Mouse (Mus musculus) midbrain, embryonic 11.5 days (tissue): ENCODE results near the gene Calm5. TPM values are rescaled to one million over a fixed set of nuclear protein-coding genes. Genes with fewer than 3 reads are reported as not detected.

ENCODE experiments used
- ATAC-seq: fragments of 200-750 bp; cut with Nextera tagmentation; 2 replicates; pipeline ENCODE4 v1.8.0; 2017; ENCODE audit warnings: moderate TSS enrichment, moderate library complexity; ENCODE audit not compliant: low FRiP score
- DNase-seq: peaks from one replicate; pipeline ENCODE4 v3.0.0; 2015; ENCODE audit warnings: low spot score; ENCODE audit errors: missing footprints
- H3K27ac ChIP-seq: fragments of 300-500 bp; sonication (generic); 2 replicates; pipeline ENCODE4 v1.5.1; 2014; ENCODE audit warnings: low read depth, low read length
- H3K27me3 ChIP-seq: fragments of 300-500 bp; sonication (generic); 2 replicates; pipeline ENCODE4 v1.6.1; 2014; ENCODE audit warnings: mild to moderate bottlenecking, low read length, moderate library complexity, mixed read lengths; ENCODE audit not compliant: control insufficient read depth, insufficient read depth
- H3K36me3 ChIP-seq: fragments of 300-500 bp; sonication (generic); 2 replicates; pipeline ENCODE4 v1.6.1; 2014; ENCODE audit warnings: mild to moderate bottlenecking, low read length, moderate library complexity, mixed read lengths; ENCODE audit not compliant: control insufficient read depth, insufficient read depth
- H3K4me1 ChIP-seq: fragments of 300-500 bp; sonication (generic); 2 replicates; pipeline ENCODE4 v1.6.1; 2014; ENCODE audit warnings: low read length; ENCODE audit not compliant: control insufficient read depth, insufficient read depth
- H3K4me2 ChIP-seq: fragments of 300-500 bp; sonication (generic); 2 replicates; pipeline ENCODE4 v1.6.1; 2014; ENCODE audit warnings: mild to moderate bottlenecking, moderate library complexity
- H3K4me3 ChIP-seq: fragments of 300-500 bp; sonication (generic); 2 replicates; pipeline ENCODE4 v1.5.1; 2014; ENCODE audit warnings: low read depth, low read length
- H3K9ac ChIP-seq: fragments of 300-500 bp; sonication (generic); 2 replicates; pipeline ENCODE4 v1.6.1; 2014; ENCODE audit warnings: low read length
- H3K9me3 ChIP-seq: fragments of 300-500 bp; sonication (generic); 2 replicates; pipeline ENCODE4 v1.6.1; 2016; ENCODE audit warnings: low read length; ENCODE audit not compliant: control insufficient read depth
- WGBS: fragments of 180-500 bp; shearing (Covaris S2); extraction: QIAGEN DNeasy Blood & Tissue Kit; methylation state at CpG from one replicate; pipeline ENCODE4 v1.1.7; 2014; 5-methylcytosine and 5-hydroxymethylcytosine counted together
- polyA plus RNA-seq: library from polyadenylated mRNA; unstranded; fragments of >200 nt; fragmentation: Nextera tagmentation; extraction: Ambion mirVana; gene quantifications from 2 replicates; pipeline ENCODE4 v1.2.1, GENCODE M21; 2014

Calm5 gene
- polyA plus RNA-seq, 1 experiment from 2014 or later: not detected

DNA sequence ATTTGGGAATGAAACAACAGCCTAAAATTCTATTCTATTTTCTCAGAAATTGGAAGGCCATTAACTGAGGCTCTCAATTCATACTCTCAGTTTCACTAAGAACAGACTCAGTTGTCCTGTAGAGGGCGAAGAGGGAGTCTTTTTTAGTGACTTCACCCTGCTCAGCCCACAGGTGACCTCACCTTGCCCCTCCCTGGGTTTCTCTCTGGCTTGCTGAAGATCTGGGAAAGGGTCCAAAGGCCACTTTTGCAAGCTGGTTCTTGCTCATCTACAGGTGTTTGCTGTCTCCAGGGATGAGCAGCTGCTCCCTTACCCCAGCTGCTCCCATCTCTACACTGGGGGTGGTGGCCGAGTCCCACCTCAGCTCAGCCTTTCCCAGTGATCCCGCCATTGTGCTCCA, 8.4 kb downstream of the Calm5 start:
- no peak overlapping the region for H3K4me2 ChIP-seq
- no peaks in the 10 kb centered on the region for H3K27me3 ChIP-seq
- H3K9ac ChIP-seq: no peak overlapping the region
- H3K4me3 ChIP-seq: no peak overlapping the region
- no peaks in the 10 kb centered on the region for H3K36me3 ChIP-seq
- no peak for ATAC-seq
- H3K9me3 ChIP-seq: no peaks in the 10 kb centered on the region
- WGBS: 78% methylated on average over 3 of the region's 3 CpGs
- H3K4me1 ChIP-seq: no peaks in the 10 kb centered on the region
- H3K27ac ChIP-seq: no peak overlapping the region
- no peak for DNase-seq

- Histone ChIP-seq H3K36me3 (no peaks in the 10 kb centered on the region), H3K27me3 (no peaks in the 10 kb centered on the region), H3K4me3 (no peak overlapping the region), H3K27ac (no peak overlapping the region), H3K4me2 (no peak overlapping the region), H3K9ac (no peak overlapping the region), H3K9me3 (no peaks in the 10 kb centered on the region), H3K4me1 (no peaks in the 10 kb centered on the region)
- no peak for ATAC-seq
- no peak for DNase-seq
- 89% methylated on average over 10 of the region's 10 CpGs for WGBS
These were observed 9.1 kb downstream of the Calm5 start for GRCm38 (mm10) chr13:3862922-3863580.

DNA sequence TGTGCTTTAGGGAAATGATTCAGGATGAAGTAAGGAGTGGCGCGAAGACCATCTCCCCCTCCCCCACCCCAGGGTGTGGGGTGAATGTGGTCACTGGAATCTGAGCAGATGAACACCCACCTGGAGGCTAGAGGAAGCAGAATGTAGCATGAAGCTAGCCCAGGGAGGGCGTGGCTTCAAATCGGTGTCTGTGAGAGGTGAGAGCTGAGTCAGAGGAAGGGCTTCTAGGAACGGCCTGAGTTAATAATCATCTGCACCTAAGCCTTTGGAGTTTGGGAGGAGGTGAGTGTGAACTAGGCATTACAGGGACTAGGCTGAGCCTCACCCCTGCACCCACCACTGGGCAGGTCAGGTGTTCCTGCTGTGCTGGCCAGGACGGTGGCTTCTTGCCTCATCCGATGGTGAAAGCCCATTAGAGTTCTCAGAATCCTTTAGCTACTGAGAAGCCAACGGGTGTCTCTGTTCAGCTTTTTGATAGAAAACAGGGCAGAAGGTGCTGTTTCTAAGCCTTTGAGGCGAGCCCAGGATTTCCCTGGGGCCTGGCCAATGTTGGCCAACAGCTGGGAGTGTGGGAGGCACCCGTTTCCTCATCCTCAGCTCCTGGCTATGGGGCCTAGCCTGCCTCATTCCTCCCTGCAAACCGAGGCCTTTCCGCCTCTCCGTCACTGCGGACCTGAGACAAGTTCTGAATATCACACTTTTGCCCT, 11.8 kb downstream of the Calm5 start:
- Histone ChIP-seq H3K27me3 (no peaks in the 10 kb centered on the region), H3K9me3 (no peaks in the 10 kb centered on the region), H3K4me1 (no peaks in the 10 kb centered on the region), H3K9ac (no peak overlapping the region), H3K4me2 (no peak overlapping the region), H3K36me3 (no peaks in the 10 kb centered on the region), H3K27ac (no peak overlapping the region), H3K4me3 (no peak overlapping the region)
- DNase-seq (no peak), ATAC-seq (no peak)
- WGBS: 88% methylated on average over 14 of the region's 14 CpGs

DNA sequence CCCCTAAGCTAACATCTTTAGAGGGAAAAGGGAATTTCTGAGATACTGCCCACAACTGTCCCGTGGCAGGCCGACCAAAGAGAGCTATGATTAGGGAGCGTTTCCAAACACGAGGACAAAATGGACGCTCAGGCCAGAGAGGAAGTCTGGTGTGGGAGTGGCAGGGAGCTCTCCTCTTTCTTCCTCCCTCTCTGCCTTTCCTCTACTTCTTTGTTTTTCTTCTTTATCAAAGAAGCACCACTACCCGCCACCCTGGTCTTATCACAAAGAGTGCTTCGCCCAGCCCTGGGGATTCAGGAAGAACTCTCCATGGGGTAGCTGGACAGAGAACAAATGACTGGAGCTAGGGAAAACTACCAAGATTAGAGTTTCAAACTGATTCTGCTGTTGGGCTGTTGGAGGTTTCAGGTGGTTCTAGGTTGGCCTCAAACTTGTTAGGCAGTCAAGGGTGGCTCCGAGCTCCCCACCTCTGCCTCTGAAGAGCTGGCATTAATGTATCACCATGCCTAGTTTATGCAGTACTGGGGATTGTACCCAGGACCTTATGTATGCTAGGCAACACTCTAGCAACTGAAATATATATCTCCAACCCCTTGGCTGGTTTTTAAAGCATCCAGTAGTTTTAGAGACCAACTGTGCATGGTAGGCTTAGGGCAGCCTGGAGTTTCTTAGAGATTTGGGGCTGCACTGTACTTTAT, 12.5 kb downstream of the Calm5 start:
- H3K4me3 ChIP-seq: no peak overlapping the region
- no peak overlapping the region for H3K9ac ChIP-seq
- no peaks in the 10 kb centered on the region for H3K9me3 ChIP-seq
- no peaks in the 10 kb centered on the region for H3K4me1 ChIP-seq
- H3K4me2 ChIP-seq: no peak overlapping the region
- H3K27me3 ChIP-seq: no peaks in the 10 kb centered on the region
- DNase-seq (no peak), ATAC-seq (no peak)
- no peaks in the 10 kb centered on the region for H3K36me3 ChIP-seq
- H3K27ac ChIP-seq: no peak overlapping the region
- WGBS: 83% methylated on average over 8 of the region's 8 CpGs

GRCm38 (mm10) chr13:3867158-3867557, 13.2 kb downstream of the Calm5 start:
- DNase-seq (no peak), ATAC-seq (no peak)
- Histone ChIP-seq H3K4me1 (no peaks in the 10 kb centered on the region), H3K9ac (no peak overlapping the region), H3K27ac (no peak overlapping the region), H3K36me3 (no peaks in the 10 kb centered on the region), H3K27me3 (no peaks in the 10 kb centered on the region), H3K4me3 (no peak overlapping the region), H3K9me3 (no peaks in the 10 kb centered on the region), H3K4me2 (no peak overlapping the region)
- WGBS: 86% methylated on average over 6 of the region's 6 CpGs

DNA sequence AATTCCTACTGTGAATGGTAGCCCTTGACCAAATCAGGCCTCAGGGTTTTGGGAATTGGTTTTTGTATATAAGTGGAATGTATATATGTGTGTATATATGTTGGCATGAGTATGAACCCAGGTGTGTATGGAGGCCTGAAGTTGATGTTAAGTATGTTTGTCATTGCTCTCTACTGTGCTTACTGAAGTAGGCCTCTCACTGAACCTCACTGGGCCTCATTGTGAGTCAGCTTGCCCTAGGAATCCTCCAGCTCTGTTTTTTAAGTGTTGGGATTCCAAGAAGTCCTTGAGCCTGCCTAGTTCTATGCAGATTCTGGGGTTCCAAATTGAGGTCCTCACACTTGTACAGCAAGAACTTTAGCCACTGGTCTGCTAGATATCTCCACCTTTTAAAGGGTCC, 15.9 kb downstream of the Calm5 start:
- H3K27ac ChIP-seq: no peak overlapping the region
- H3K9ac ChIP-seq: no peak overlapping the region
- DNase-seq: no peak
- ATAC-seq: no peak
- H3K4me2 ChIP-seq: no peak overlapping the region
- H3K9me3 ChIP-seq: no peaks in the 10 kb centered on the region
- no peak overlapping the region for H3K4me3 ChIP-seq
- H3K27me3 ChIP-seq: no peaks in the 10 kb centered on the region
- H3K4me1 ChIP-seq: no peaks in the 10 kb centered on the region
- no peaks in the 10 kb centered on the region for H3K36me3 ChIP-seq

DNA sequence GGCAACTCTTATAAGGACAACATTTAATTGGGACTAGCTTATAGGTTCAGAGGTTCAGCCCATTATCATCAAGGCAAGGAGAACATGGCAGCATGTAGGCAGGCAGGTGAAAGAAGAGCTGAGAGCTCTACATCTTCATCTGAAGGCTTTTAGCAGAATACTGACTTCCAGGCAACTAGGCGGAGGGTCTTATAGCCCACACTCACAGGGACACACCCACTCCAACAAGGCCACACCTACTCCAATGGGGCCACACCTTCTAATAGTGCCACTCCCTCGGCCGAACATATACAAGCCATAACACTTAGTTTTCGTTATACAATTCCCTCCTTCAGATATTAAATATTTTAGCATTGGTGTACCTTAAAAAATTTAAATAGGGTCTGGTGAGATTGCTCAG, 18.9 kb downstream of the Calm5 start:
- WGBS: 89% methylated on average over 4 of the region's 4 CpGs

GRCm38 (mm10) chr13:3876448-3876847, 22.5 kb downstream of the Calm5 start:
- WGBS: 89% methylated on average over 6 of the region's 6 CpGs
- H3K4me2 ChIP-seq: no peak overlapping the region
- no peak for ATAC-seq
- no peak for DNase-seq
- H3K36me3 ChIP-seq: no peaks in the 10 kb centered on the region; the same call in 1 of the 2 replicates
- H3K27me3 ChIP-seq: no peaks in the 10 kb centered on the region
- no peak overlapping the region for H3K4me3 ChIP-seq
- no peak overlapping the region for H3K27ac ChIP-seq
- H3K9ac ChIP-seq: no peak overlapping the region
- H3K4me1 ChIP-seq: no peaks in the 10 kb centered on the region
- no peaks in the 10 kb centered on the region for H3K9me3 ChIP-seq

More for the DNA sequence above, 18.9 kb downstream of the Calm5 start:
- H3K4me3 ChIP-seq: no peak overlapping the region
- no peak overlapping the region for H3K9ac ChIP-seq
- no peaks in the 10 kb centered on the region for H3K36me3 ChIP-seq
- DNase-seq (no peak), ATAC-seq (no peak)
- no peak overlapping the region for H3K27ac ChIP-seq
- H3K9me3 ChIP-seq: no peaks in the 10 kb centered on the region
- no peaks in the 10 kb centered on the region for H3K4me1 ChIP-seq
- H3K4me2 ChIP-seq: no peak overlapping the region
- H3K27me3 ChIP-seq: no peaks in the 10 kb centered on the region

GRCm38 (mm10) chr13:3877185-3877584, 23.2 kb downstream of the Calm5 start:
- Histone ChIP-seq H3K36me3 (peaks cover 4% of the 10 kb centered on the region), H3K4me3 (no peak overlapping the region), H3K27ac (no peak overlapping the region), H3K4me2 (no peak overlapping the region), H3K9me3 (no peaks in the 10 kb centered on the region), H3K27me3 (no peaks in the 10 kb centered on the region), H3K4me1 (no peaks in the 10 kb centered on the region), H3K9ac (no peak overlapping the region)
- DNase-seq (no peak), ATAC-seq (no peak)
- 79% methylated on average over 6 of the region's 6 CpGs for WGBS
